Mouse (Mus musculus) spleen, adult 2 months (tissue): ENCODE measurements around the gene Hspb6.

Experiments used
- CTCF ChIP-seq: fragments of 200-500 bp; IDR thresholded peaks from 2 replicates; pipeline ENCODE4 v1.5.1; 2011; ENCODE audit warnings: mild to moderate bottlenecking, inconsistent platforms; ENCODE audit not compliant: insufficient read depth, insufficient read length, insufficient replicate concordance; ENCODE audit errors: extremely low read depth
- POLR2A ChIP-seq: fragments of 200-500 bp; IDR thresholded peaks from 2 replicates; pipeline ENCODE4 v1.6.1; 2011; ENCODE audit warnings: low read depth, low read length, inconsistent platforms

DNA sequence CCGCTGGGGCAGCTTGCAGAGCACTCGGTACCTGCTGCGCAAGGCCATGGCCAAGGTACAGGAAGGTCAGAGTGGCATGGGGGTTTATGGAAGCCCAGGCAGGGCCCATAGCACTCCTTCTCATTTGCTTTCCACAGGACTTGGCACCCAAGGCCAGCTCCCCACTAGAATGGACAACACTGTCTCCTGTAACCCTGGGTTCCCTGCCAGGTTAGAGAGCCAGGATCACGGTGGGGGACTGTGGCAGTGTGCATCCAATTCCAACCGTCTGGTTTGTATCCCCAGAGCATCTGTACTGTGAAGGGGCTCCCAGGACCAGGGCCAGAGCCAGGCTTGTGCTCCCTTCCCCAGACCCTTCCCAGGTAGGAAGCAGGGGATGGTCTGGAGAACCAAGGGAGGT, 31.1 kb upstream of the Hspb6 start:
- TF ChIP-seq CTCF (no peak), POLR2A (no peak)
